Mouse (Mus musculus) embryonic facial prominence, embryonic 12.5 days (tissue): ENCODE measurements around the gene Efcab2. TPM values are rescaled to one million over a fixed set of nuclear protein-coding genes. Genes with fewer than 3 reads are reported as not detected.
A peak's percentile ranks its signal among the peaks of the same experiment; 100 is the strongest.

ENCODE experiments used
- ATAC-seq: fragments of 200-750 bp; cut with Nextera tagmentation; 2 replicates; pipeline ENCODE4 v1.8.0; 2017; ENCODE audit not compliant: insufficient number of reproducible peaks, insufficient read depth, low FRiP score, low TSS enrichment
- H3K27ac ChIP-seq: fragments of 300-500 bp; sonication (generic); 2 replicates; pipeline ENCODE4 v1.5.1; 2016; ENCODE audit warnings: mild to moderate bottlenecking
- H3K27me3 ChIP-seq: fragments of 300-500 bp; sonication (generic); 2 replicates; pipeline ENCODE4 v1.6.1; 2016; ENCODE audit warnings: mild to moderate bottlenecking, moderate library complexity
- H3K36me3 ChIP-seq: fragments of 300-500 bp; sonication (generic); 2 replicates; pipeline ENCODE4 v1.6.1; 2016; ENCODE audit warnings: mild to moderate bottlenecking
- H3K4me1 ChIP-seq: fragments of 300-500 bp; sonication (generic); 2 replicates; pipeline ENCODE4 v1.6.1; 2016
- H3K4me2 ChIP-seq: fragments of 300-500 bp; sonication (generic); replicated peaks from 2 replicates; pipeline ENCODE4 v1.6.1; 2016; ENCODE audit warnings: mild to moderate bottlenecking, moderate library complexity
- H3K4me3 ChIP-seq: fragments of 300-500 bp; sonication (generic); 2 replicates; pipeline ENCODE4 v1.5.1; 2016; ENCODE audit warnings: mild to moderate bottlenecking
- H3K9ac ChIP-seq: fragments of 300-500 bp; sonication (generic); 2 replicates; pipeline ENCODE4 v1.6.1; 2016; ENCODE audit warnings: mild to moderate bottlenecking, moderate library complexity
- H3K9me3 ChIP-seq: fragments of 300-500 bp; sonication (generic); 2 replicates; pipeline ENCODE4 v1.6.1; 2016; ENCODE audit warnings: mild to moderate bottlenecking, moderate library complexity
- WGBS: fragments of 180-500 bp; shearing (Covaris S2); methylation state at CpG from one replicate; pipeline ENCODE4 v1.1.7; 2016; 5-methylcytosine and 5-hydroxymethylcytosine counted together
- polyA plus RNA-seq: library from polyadenylated mRNA; unstranded; fragments of >200 nt; fragmentation: Nextera tagmentation; extraction: Ambion mirVana; gene quantifications from 2 replicates; pipeline ENCODE4 v1.2.1, GENCODE M21; 2016

The Efcab2 gene
- 5.6 and 5.8 TPM in 2 replicates for polyA plus RNA-seq

DNA sequence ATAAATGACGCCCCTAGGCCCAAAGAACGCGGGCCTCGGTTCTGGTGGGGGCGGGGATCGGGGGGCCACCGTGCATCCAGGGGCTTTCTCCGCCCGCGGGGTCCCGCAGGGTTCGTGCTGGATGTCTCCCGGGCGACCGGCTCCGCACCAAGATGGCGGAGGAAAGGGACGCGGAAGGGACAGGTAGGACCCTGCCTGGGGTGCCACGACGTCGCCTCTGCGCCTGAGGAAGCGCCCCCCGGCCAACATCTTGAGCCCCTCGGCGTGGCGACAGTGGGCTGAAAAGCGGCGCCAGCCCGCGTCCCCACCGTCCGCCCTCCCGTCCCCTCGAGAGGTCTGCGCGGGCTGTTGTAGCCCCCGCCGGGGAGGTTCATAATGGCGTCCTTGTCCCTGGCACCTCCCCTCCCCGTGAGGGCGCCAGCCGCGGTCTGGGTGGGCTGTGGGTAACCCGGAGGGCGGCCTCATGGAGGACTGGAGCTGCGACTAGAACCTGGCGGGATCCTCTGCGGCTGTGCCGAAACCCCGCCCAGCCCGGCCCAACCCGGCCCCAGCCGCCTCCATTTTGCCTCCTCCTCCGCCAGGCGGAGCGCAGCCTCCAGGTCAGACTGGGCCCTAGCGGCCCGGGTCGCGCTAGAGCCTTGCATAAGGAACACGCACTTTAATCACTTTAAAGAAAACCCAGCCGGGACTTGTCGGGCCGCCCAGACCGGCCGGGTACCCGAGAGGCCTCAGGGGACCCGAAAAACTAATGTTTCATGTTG lies at the start of gene Efcab2:
Gene Efcab2 (plus strand): TSS at position 135 of the 761 bp plus-strand sequence.
- peak within 1 kb of the TSS; percentile 93 for H3K9ac ChIP-seq
- no peaks in the 10 kb centered on the region for H3K36me3 ChIP-seq
- peak; percentile 98 for ATAC-seq
- no peaks in the 10 kb centered on the region; the same call in 1 of the 2 replicates for H3K4me1 ChIP-seq
- H3K9me3 ChIP-seq, result no peaks in the 10 kb centered on the region
- H3K27ac ChIP-seq, result peak within 1 kb of the TSS; percentile 100
- peak within 1 kb of the TSS; percentile 71 for H3K4me3 ChIP-seq
- peak within 1 kb of the TSS; percentile 49 for H3K4me2 ChIP-seq
- H3K27me3 ChIP-seq, result no peaks in the 10 kb centered on the region
- WGBS, result under 1% methylated on average over 69 of the region's 70 CpGs

DNA sequence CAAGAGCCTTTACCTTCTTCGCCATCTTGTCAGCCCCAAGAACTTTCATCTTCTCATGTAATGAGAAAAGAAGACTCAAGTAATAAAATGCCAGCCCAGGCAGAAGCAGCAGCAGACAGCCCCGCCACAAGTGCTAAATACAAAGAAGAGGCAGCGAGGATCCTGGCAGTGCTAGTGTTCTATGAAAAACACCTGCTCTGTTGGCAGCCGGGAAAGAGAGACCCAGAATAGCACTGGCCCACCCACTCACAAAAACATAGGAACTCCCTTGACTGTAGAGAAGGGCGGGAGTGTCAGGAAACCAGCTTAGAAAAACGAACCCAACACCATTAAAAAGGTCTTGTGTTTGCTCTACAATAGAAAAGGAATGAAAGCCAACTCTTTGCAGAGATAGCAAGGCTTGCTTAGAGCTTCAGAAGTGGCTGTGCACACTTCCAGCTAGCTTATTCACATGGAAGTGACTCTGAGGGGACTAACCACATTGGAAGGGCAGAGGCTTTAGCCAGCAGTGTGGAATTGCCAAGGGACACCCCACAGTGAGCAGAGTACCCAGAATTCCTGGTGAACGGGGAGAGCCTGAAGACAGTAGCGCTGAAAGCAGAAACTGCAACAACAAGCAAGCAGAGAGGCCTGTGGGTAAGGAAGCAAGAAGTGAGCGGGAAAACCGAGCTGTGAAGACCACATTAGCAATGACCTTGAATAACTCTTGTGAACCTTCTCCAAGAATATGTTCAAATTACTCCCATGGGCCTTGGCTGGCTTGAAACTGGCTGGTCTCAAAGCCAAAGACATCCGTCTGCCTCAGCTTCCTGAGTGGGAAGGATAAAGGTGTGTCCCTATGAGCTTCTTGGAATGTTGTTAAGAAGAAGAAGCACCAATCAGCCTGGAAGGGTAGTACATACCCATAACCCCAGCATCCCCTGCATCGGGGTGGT lies 47.8 kb upstream of the Efcab2 start:
- no peak for ATAC-seq
- Histone ChIP-seq H3K27me3 (no peaks in the 10 kb centered on the region), H3K9ac (no peak overlapping the region), H3K9me3 (no peaks in the 10 kb centered on the region), H3K4me3 (no peak overlapping the region), H3K27ac (no peak overlapping the region), H3K36me3 (no peaks in the 10 kb centered on the region), H3K4me2 (no peak overlapping the region), H3K4me1 (no peaks in the 10 kb centered on the region)
- WGBS, result 62% methylated on average over 12 of the region's 12 CpGs

DNA sequence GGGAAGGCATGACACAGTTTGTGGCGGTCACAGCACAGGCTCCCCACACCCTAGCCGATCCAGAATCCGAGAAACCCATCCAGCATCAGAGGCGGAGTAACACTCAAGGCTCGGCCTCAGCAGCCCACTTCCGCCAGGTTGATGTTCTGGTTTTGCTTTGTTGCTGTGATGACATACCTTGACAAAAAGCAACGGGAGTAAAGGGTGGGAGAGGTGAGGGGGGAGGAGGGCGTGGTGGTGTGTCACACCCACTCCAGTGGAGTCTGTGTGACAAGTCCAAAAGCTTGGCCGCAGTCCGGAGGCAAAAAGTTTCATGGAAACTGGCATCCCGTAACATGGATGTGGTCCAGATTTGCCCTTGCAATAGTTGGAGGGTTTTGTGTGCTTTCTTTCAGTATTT lies 45.6 kb upstream of the Efcab2 start:
- WGBS, result 85% methylated on average over 11 of the region's 11 CpGs
- Histone ChIP-seq H3K4me1 (no peaks in the 10 kb centered on the region), H3K9ac (no peak overlapping the region), H3K27me3 (no peaks in the 10 kb centered on the region), H3K4me3 (no peak overlapping the region), H3K9me3 (no peaks in the 10 kb centered on the region), H3K27ac (no peak overlapping the region), H3K36me3 (no peaks in the 10 kb centered on the region), H3K4me2 (no peak overlapping the region)
- no peak for ATAC-seq

DNA sequence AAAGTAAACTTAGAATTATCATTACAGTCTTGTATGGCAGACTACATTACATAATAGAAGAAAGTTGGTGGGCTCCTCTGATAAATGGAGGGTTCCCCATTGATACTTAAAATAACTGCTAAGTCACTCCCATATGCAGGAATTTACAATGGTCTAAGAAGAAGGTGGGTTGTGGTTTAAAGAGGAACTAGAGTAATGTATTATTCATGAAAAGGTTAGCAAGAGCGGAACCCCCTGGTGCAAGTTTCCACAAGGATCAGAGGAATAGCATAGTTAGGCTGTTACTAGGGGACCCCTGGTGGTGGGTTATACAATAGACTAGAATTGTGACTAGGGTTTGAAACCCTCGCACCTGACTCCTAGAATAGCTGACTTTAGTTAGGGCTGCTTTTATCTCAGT lies 45.2 kb upstream of the Efcab2 start:
- no peaks in the 10 kb centered on the region for H3K36me3 ChIP-seq
- H3K9me3 ChIP-seq, result no peaks in the 10 kb centered on the region
- H3K4me1 ChIP-seq, result no peaks in the 10 kb centered on the region
- WGBS, result 79% methylated on average over 2 of the region's 2 CpGs
- no peak for ATAC-seq
- no peak overlapping the region for H3K4me3 ChIP-seq
- H3K9ac ChIP-seq, result no peak overlapping the region
- H3K4me2 ChIP-seq, result no peak overlapping the region
- H3K27ac ChIP-seq, result no peak overlapping the region
- H3K27me3 ChIP-seq, result no peaks in the 10 kb centered on the region

DNA sequence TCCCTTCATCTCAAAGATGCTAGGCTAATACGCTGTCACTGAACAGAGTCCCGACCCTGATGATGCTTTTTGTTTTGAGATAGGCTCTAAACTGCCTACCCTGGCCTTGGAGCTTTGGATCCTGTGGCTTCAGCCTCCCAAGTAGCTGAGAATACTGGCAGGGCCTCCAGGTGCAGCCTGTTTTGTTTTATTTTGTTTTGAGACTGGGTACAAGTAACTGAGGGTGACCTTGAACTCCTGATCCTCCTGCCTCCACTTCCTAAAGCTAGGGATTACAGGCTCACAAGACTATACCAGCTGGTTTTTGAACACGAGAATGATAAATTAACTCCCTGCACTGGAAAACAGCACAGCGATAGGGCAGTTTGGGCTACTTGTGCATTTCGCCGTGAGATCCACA lies 40.7 kb upstream of the Efcab2 start:
- Histone ChIP-seq H3K4me1 (peaks cover 5% of the 10 kb centered on the region; the same call in 1 of the 2 replicates), H3K9me3 (no peaks in the 10 kb centered on the region), H3K36me3 (no peaks in the 10 kb centered on the region), H3K4me3 (no peak overlapping the region), H3K4me2 (no peak overlapping the region), H3K27me3 (no peaks in the 10 kb centered on the region), H3K27ac (no peak overlapping the region), H3K9ac (no peak overlapping the region)
- WGBS, result 77% methylated on average over 6 of the region's 6 CpGs
- ATAC-seq, result no peak

DNA sequence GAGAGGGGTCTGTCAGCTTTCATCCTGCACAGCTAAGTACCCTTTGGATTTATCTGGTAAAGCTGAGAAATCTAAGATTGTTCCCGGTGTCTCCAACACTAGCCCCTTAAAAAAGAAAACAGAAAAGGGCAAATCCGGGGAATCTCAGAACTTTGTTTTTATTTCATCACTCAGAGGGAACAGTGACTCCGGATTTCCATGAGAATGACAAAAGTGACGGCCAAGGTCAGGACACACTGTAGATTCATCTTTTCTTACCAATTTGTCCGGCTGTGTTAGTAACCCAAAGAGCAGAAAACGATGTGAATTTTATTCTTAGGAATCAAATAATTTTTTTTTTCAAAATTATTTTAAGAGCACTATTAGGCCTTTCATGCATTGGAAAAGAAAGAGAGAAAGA lies 37.8 kb upstream of the Efcab2 start:
- Histone ChIP-seq H3K4me1 (peaks cover 5% of the 10 kb centered on the region; the same call in 1 of the 2 replicates), H3K27me3 (no peaks in the 10 kb centered on the region), H3K9ac (no peak overlapping the region), H3K4me3 (no peak overlapping the region), H3K9me3 (no peaks in the 10 kb centered on the region), H3K4me2 (no peak overlapping the region), H3K36me3 (no peaks in the 10 kb centered on the region), H3K27ac (no peak overlapping the region; the same call in 1 of the 2 replicates)
- WGBS, result 55% methylated on average over 6 of the region's 6 CpGs
- no peak for ATAC-seq

DNA sequence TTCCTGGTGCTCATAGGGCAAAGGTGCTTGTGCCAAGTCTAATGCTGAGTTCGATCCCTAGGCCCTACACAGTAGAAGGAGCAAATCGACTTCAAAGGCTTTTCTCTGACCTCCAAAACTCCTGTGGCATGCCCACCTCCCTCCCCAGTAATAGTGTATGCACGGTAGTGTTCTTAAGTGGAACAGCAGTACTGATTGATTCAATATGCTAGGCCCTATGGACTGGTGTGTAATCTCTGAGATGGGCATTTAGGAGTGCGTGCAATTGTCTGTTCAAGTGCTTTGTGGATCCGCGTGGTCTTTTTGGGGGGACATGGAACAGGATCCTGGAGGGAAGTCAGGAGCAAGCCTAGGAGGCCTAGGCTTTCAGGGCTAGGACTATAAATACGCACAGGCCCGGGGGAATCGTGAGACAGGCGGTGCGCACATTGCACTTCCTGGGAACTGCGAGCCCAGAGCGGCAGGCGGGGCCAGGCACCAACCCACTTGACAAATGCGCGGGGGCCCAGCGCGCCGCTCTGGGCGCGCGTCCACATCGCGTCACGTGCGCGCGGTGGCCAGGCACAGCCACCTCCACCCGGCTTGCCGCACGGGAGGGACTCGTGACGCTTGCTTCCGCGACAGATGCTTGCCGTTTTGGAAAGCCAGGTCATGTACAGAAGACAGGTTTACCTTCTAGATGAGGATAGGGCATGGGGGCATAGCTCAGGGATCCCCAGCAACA lies 37.2 kb upstream of the Efcab2 start:
- WGBS, result 2% methylated on average over 36 of the region's 36 CpGs
- no peaks in the 10 kb centered on the region for H3K36me3 ChIP-seq
- H3K4me1 ChIP-seq, result peaks cover 5% of the 10 kb centered on the region; the same call in 1 of the 2 replicates
- H3K4me3 ChIP-seq, result peak overlapping the region; percentile 42
- ATAC-seq, result peak; percentile 86
- peak overlapping the region; percentile 52 for H3K9ac ChIP-seq
- H3K27ac ChIP-seq, result peak overlapping the region; percentile 69; the same call in 1 of the 2 replicates
- H3K9me3 ChIP-seq, result no peaks in the 10 kb centered on the region
- peak overlapping the region; percentile 79 for H3K4me2 ChIP-seq
- H3K27me3 ChIP-seq, result no peaks in the 10 kb centered on the region

DNA sequence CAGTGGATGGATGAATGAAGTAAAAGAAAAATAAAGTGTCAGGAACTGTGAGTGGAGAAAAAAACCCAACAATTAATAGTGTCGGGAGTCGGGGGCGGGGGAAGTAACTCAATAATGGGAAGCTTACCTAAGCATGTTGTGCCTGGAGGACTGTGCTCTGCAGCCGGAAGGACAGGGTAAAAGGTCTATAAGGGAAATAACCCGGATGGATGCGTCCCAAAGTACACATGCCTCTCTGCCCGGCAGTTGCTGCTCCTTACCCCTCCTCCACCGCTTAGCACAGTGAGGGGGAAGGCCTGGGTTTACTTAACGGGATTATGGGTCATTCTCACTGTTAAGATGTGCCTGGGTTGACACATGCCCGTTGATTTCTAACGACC lies 36.6 kb upstream of the Efcab2 start:
- ATAC-seq, result peak; percentile 74; the same call in 1 of the 2 replicates
- Histone ChIP-seq H3K4me3 (peak overlapping the region; percentile 42), H3K27ac (peak overlapping the region; percentile 69; the same call in 1 of the 2 replicates), H3K36me3 (no peaks in the 10 kb centered on the region), H3K27me3 (no peaks in the 10 kb centered on the region), H3K4me1 (peaks cover 5% of the 10 kb centered on the region; the same call in 1 of the 2 replicates), H3K9ac (peak overlapping the region; percentile 52), H3K4me2 (peak overlapping the region; percentile 79), H3K9me3 (no peaks in the 10 kb centered on the region)
- under 1% methylated on average over 11 of the region's 11 CpGs for WGBS

DNA sequence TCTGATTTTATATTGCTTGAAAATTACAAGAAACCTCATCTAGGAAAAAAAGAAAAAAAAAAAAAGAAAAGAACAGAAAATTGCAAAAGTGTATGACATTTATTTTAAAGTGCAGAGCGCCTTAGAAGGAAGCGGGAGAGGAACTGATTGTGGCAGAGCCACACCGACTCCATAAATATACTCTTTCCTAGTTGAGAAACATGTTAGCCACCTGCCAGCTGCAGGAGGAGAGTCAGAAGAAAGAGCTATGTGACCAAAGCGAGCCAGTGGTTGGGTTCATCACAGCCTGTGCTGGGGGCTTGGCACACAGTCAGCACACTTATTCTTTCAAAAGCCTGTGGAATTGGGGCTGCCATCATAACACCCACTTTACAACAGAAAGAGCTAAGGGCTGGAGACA lies 33.2 kb upstream of the Efcab2 start:
- Histone ChIP-seq H3K4me3 (no peak overlapping the region), H3K4me1 (peaks cover 5% of the 10 kb centered on the region; the same call in 1 of the 2 replicates), H3K36me3 (no peaks in the 10 kb centered on the region), H3K9ac (no peak overlapping the region), H3K4me2 (no peak overlapping the region), H3K9me3 (no peaks in the 10 kb centered on the region), H3K27me3 (no peaks in the 10 kb centered on the region), H3K27ac (no peak overlapping the region)
- ATAC-seq, result no peak
- 94% methylated on average over 4 of the region's 4 CpGs for WGBS

DNA sequence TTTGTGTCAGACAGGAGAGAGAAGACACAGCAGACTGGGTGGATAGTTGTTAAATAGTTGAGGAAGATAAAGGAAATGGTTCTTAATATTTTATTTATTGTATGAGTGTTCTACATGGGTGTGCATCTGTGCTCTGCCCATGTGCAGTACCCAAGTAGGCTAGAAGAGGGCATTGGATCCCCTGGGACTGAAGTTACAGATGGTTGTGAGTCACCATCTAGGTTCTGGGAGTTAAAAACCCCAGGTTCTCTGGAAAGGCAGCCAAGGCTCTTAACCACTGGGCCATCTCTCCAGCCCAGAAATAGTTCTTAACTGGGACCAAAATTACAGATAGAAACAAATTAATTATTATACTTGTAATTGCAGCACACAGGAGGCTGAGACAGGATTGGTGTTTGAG lies 30.5 kb upstream of the Efcab2 start:
- Histone ChIP-seq H3K27me3 (no peaks in the 10 kb centered on the region), H3K36me3 (no peaks in the 10 kb centered on the region), H3K9ac (no peak overlapping the region), H3K4me2 (no peak overlapping the region), H3K9me3 (no peaks in the 10 kb centered on the region), H3K4me1 (no peaks in the 10 kb centered on the region), H3K4me3 (no peak overlapping the region), H3K27ac (no peak overlapping the region)
- ATAC-seq, result no peak

DNA sequence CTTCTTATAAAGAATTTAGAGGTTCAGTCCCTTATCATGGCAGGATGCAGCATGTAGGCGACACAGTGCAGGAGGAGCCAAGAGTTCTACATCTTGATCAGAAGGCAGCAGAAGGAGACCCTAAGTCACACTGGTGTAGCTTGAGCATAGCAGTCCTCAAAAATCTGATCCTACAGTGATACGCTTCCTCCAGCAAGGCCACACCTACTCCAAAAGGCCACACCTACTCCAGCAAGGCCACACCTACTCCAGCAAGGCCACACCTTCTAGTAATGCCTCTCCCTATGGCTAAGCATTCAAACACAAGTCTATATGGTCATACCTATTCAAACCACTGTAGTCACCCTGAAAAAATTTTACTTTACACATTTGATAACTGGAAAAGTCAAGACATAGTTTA lies 29.8 kb upstream of the Efcab2 start:
- H3K4me2 ChIP-seq, result no peak overlapping the region
- H3K36me3 ChIP-seq, result no peaks in the 10 kb centered on the region
- H3K4me3 ChIP-seq, result no peak overlapping the region
- WGBS, result 83% methylated on average over 2 of the region's 2 CpGs
- no peaks in the 10 kb centered on the region for H3K9me3 ChIP-seq
- H3K27me3 ChIP-seq, result no peaks in the 10 kb centered on the region
- no peaks in the 10 kb centered on the region for H3K4me1 ChIP-seq
- H3K9ac ChIP-seq, result no peak overlapping the region
- no peak for ATAC-seq
- no peak overlapping the region for H3K27ac ChIP-seq
